Mouse (Mus musculus): ENCODE measurements around the gene Coro6. TPM values are rescaled to one million over a fixed set of nuclear protein-coding genes. Genes with fewer than 3 reads are reported as not detected.
A peak's percentile ranks its signal among the peaks of the same experiment; 100 is the strongest.

Gene Coro6
- total and polyA plus RNA-seq, 3 experiments = 0.04 to 0.18 TPM; not detected in 1

DNA sequence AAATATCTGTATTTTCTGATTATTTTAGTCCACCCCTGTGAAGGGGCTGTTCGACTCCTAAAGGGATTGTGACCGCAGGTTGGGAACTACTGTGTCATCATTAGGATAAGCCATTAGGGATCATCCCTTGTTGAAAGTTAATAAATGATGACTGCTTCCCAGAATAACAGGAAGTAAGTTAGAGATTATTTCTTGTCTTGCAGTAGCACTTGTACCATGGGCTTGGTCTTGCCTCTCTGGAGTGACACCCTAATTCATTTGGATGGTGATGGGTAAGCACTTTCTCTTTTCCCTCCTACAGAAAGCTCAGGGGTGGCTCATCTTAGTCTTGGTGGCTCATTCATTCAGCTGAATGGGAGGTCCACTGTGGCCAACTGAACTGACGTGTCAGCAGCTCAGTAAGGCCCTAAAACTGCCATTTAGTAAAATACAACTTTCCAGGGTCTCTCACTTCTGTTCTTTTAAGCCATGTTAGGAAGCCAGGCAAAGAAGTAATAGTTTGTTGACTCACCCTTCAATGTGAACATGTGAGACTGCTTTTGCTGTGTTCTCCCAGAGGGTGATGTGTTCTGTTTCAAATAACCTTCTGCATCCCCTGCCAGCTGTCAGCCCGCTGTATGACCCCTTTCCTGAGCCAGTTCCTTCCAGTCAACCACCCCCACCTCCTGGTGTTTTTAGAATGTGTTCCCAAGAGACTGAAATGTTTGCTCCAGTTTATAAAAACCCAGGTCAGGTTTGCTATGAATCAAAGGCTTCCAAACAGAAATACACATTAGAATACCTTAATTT is 45.8 kb upstream of the Coro6 start:
- Histone ChIP-seq H3K36me3 (ENCODE audit: control insufficient read depth in 1 of 2, insufficient read depth in 2 of 2, low read length in 2 of 2) (peaks cover under 1 to 12% of the 10 kb centered on the region in 2 experiments), H3K79me2 (ENCODE audit: control insufficient read depth, insufficient read depth, low read length, poor library complexity) (no peaks in the 10 kb centered on the region), H3K4me1 (ENCODE audit: control insufficient read depth in 1 of 2, insufficient read depth in 2 of 2, low read length in 2 of 2) (peaks cover 8 to 17% of the 10 kb centered on the region in 2 experiments), H3K4me3 (ENCODE audit: control insufficient read depth in 1 of 2, insufficient read depth in 1 of 2, low read depth in 2 of 2, low read length in 2 of 2) (no peak overlapping the region), H3K27me3 (ENCODE audit: control insufficient read depth in 1 of 2, insufficient read depth in 2 of 2, low read length in 2 of 2) (no peaks in the 10 kb centered on the region), H3K9me3 (replicated peaks; ENCODE audit: insufficient read depth, low read length) (no peaks in the 10 kb centered on the region), H3K27ac (ENCODE audit: control insufficient read depth, low read depth, low read length) (no peak overlapping the region; the same call in 1 of the 2 replicates), H3K9ac (ENCODE audit: control insufficient read depth, low read depth, low read length, poor library complexity, severe bottlenecking) (no peak overlapping the region)
- TF ChIP-seq USF2 (IDR thresholded peaks at IDR 0.05; ENCODE audit: borderline replicate concordance in 1 of 2, insufficient read depth in 1 of 2, low read depth in 1 of 2, low read length in 2 of 2) (no peak), GATA1 (IDR thresholded peaks at IDR 0.05; ENCODE audit: low read depth, low read length) (0 out of 2 replicates have a peak, but pooled peaks have one; percentile 16), TCF12 (IDR thresholded peaks at IDR 0.05; ENCODE audit: low read depth, low read length) (no peak), ZMIZ1 (IDR thresholded peaks at IDR 0.05; ENCODE audit: low read depth, low read length) (no peak), CTCF (IDR thresholded peaks at IDR 0.05 in 2 of 3, conservative IDR thresholded peaks at IDR 0.05 in 1 of 3; ENCODE audit: control insufficient read depth in 1 of 3, insufficient read depth in 1 of 3, low read depth in 2 of 3, low read length in 3 of 3, poor library complexity in 1 of 3, severe bottlenecking in 1 of 3) (no peak), EP300 (IDR thresholded peaks at IDR 0.05; ENCODE audit: low read depth in 1 of 2, low read length in 2 of 2) (peak in 1 of 2 experiments; percentile 34; a peak in 2 of 4 replicates), RCOR1 (IDR thresholded peaks at IDR 0.05; ENCODE audit: low read depth, low read length) (no peak), ZC3H11A (IDR thresholded peaks at IDR 0.05; ENCODE audit: low read depth, low read length) (no peak), GABPA (IDR thresholded peaks at IDR 0.05; ENCODE audit: low read depth, low read length) (no peak), NELFE (IDR thresholded peaks at IDR 0.05; ENCODE audit: low read depth, low read length) (no peak), MAZ (IDR thresholded peaks at IDR 0.05; ENCODE audit: low read depth, low read length) (no peak)
- peak; percentile 54 for DNase-seq (ENCODE audit: low read depth, low spot score)

DNA sequence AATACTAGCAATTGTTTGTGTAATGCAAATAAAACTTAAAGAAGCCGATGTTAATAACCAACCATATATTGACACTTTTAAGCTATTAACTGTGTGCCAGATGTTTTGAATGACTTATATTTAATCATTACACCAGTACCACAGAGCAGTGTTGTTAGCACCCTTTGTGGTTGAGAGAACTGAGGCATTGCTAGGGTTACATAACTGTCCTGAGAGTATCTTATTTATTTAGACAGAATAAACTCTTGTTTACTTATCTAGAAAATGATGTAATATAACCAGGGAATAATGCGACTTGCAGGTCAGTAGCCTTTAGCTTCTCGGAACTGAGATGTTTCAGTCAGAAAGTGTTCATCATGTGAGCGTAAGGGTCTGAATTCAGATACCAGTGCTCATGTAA is 44.2 kb upstream of the Coro6 start:
- Histone ChIP-seq H3K27ac (ENCODE audit: control insufficient read depth, low read depth, low read length) (no peak overlapping the region), H3K9me3 (replicated peaks; ENCODE audit: insufficient read depth, low read length) (no peaks in the 10 kb centered on the region), H3K4me1 (ENCODE audit: control insufficient read depth in 1 of 2, insufficient read depth in 2 of 2, low read length in 2 of 2) (peaks cover 11 to 19% of the 10 kb centered on the region in 2 experiments), H3K9ac (ENCODE audit: control insufficient read depth, low read depth, low read length, poor library complexity, severe bottlenecking) (no peak overlapping the region), H3K4me3 (ENCODE audit: control insufficient read depth in 1 of 2, insufficient read depth in 1 of 2, low read depth in 2 of 2, low read length in 2 of 2) (no peak overlapping the region), H3K36me3 (ENCODE audit: control insufficient read depth in 1 of 2, insufficient read depth in 2 of 2, low read length in 2 of 2) (peaks cover 11 to 20% of the 10 kb centered on the region in 2 experiments), H3K79me2 (ENCODE audit: control insufficient read depth, insufficient read depth, low read length, poor library complexity) (no peaks in the 10 kb centered on the region), H3K27me3 (ENCODE audit: control insufficient read depth in 1 of 2, insufficient read depth in 2 of 2, low read length in 2 of 2) (no peaks in the 10 kb centered on the region)
- TF ChIP-seq ZKSCAN1 (IDR thresholded peaks at IDR 0.05; ENCODE audit: low read depth, low read length) (no peak), BHLHE40 (IDR thresholded peaks at IDR 0.05; ENCODE audit: borderline replicate concordance, low read depth, low read length) (no peak), TCF12 (IDR thresholded peaks at IDR 0.05; ENCODE audit: low read depth, low read length) (no peak), MEF2A (IDR thresholded peaks at IDR 0.05; ENCODE audit: extremely low read depth, insufficient replicate concordance, low read depth, low read length, poor library complexity, severe bottlenecking) (no peak), E2F4 (IDR thresholded peaks at IDR 0.05; ENCODE audit: borderline replicate concordance, low read depth, low read length) (no peak), KAT2A (conservative IDR thresholded peaks at IDR 0.05; ENCODE audit: low read depth, low read length) (no peak), CHD2 (IDR thresholded peaks at IDR 0.05; ENCODE audit: low read length) (no peak), CTCF (IDR thresholded peaks at IDR 0.05 in 2 of 3, conservative IDR thresholded peaks at IDR 0.05 in 1 of 3; ENCODE audit: control insufficient read depth in 1 of 3, insufficient read depth in 1 of 3, low read depth in 2 of 3, low read length in 3 of 3, poor library complexity in 1 of 3, severe bottlenecking in 1 of 3) (no peak), ELF1 (IDR thresholded peaks at IDR 0.05; ENCODE audit: low read depth, low read length) (no peak), RAD21 (IDR thresholded peaks at IDR 0.05; ENCODE audit: low read depth, low read length) (no peak), MYB (IDR thresholded peaks at IDR 0.05; ENCODE audit: low read depth, low read length) (no peak), SIN3A (IDR thresholded peaks at IDR 0.05; ENCODE audit: low read length) (no peak), NELFE (IDR thresholded peaks at IDR 0.05; ENCODE audit: low read depth, low read length) (no peak), NRF1 (IDR thresholded peaks at IDR 0.05; ENCODE audit: insufficient read depth, low read depth, low read length, poor library complexity, severe bottlenecking) (no peak), MAZ (IDR thresholded peaks at IDR 0.05; ENCODE audit: low read depth, low read length) (no peak), RCOR1 (IDR thresholded peaks at IDR 0.05; ENCODE audit: low read depth, low read length) (no peak), MAFK (IDR thresholded peaks at IDR 0.05; ENCODE audit: borderline replicate concordance, low read depth, low read length) (no peak), ZMIZ1 (IDR thresholded peaks at IDR 0.05; ENCODE audit: low read depth, low read length) (no peak)
- no peak for DNase-seq (ENCODE audit: low read depth, low spot score)
